ENCODE assay signal across 8 mouse cellular contexts in genomic region chr11:100425851-100426250, GRCm38 (mm10). TPM values are rescaled to one million over a fixed set of nuclear protein-coding genes. Genes with fewer than 3 reads are reported as not detected.
DNase-seq lines count a peak whose midpoint lies in the region; ATAC-seq and TF ChIP-seq lines count a peak whose summit lies in the region.

No protein-coding gene starts in this region.

- peak; percentile 83 for TF ChIP-seq CTCF in liver, embryonic 14.5 days (IDR thresholded peaks at IDR 0.05; ENCODE audit: low read depth)

- H3K36me3 ChIP-seq in heart, embryonic 12.5 days, result peaks cover 57% of the 10 kb centered on the region
- peaks cover 32% of the 10 kb centered on the region for H3K36me3 ChIP-seq in kidney, embryonic 16.5 days (ENCODE audit: insufficient read depth, low read length)
- no peaks in the 10 kb centered on the region for H3K36me3 ChIP-seq in liver, embryonic 14.5 days (replicated peaks; ENCODE audit: control insufficient read depth, insufficient read depth, low read depth)

- peak; percentile 48; the same call in 1 of the 2 replicates for ATAC-seq in heart, embryonic 12.5 days (ENCODE audit: insufficient number of reproducible peaks, low FRiP score)
- ATAC-seq in kidney, embryonic 16.5 days (ENCODE audit: low FRiP score, low TSS enrichment), result no peak
- ATAC-seq in liver, embryonic 14.5 days (ENCODE audit: insufficient read depth), result peak; percentile 62

- no peaks in the 10 kb centered on the region for H3K27me3 ChIP-seq in heart, embryonic 12.5 days (replicated peaks)
- H3K27me3 ChIP-seq in kidney, embryonic 16.5 days (ENCODE audit: insufficient read depth, low read length), result no peaks in the 10 kb centered on the region
- no peaks in the 10 kb centered on the region for H3K27me3 ChIP-seq in liver, embryonic 14.5 days (ENCODE audit: control insufficient read depth, insufficient read depth, low read length)

- peaks cover 42% of the 10 kb centered on the region for H3K4me1 ChIP-seq in heart, embryonic 12.5 days (replicated peaks)
- H3K4me1 ChIP-seq in kidney, embryonic 16.5 days (ENCODE audit: insufficient read depth, low read length), result peaks cover 12% of the 10 kb centered on the region
- H3K4me1 ChIP-seq in liver, embryonic 14.5 days (replicated peaks; ENCODE audit: control insufficient read depth in 2 of 2, insufficient read depth in 2 of 2, low read length in 1 of 2), result peaks cover 0 to 6% of the 10 kb centered on the region in 2 experiments; a peak in 1 of 4 replicates

- H3K4me3 ChIP-seq in heart, embryonic 12.5 days, result no peak overlapping the region
- H3K4me3 ChIP-seq in kidney, embryonic 16.5 days (ENCODE audit: low read length), result no peak overlapping the region
- H3K4me3 ChIP-seq in liver, embryonic 14.5 days (ENCODE audit: insufficient read depth in 1 of 2, low read depth in 2 of 2, low read length in 2 of 2), result no peak overlapping the region

- H3K9me3 ChIP-seq in heart, embryonic 12.5 days (replicated peaks), result no peaks in the 10 kb centered on the region
- no peaks in the 10 kb centered on the region for H3K9me3 ChIP-seq in kidney, embryonic 16.5 days (ENCODE audit: low read length)
- no peaks in the 10 kb centered on the region for H3K9me3 ChIP-seq in liver, embryonic 14.5 days (ENCODE audit: control insufficient read depth, low read length)

- H3K9ac ChIP-seq in heart, embryonic 12.5 days, result 0 out of 2 replicates have a peak overlapping the region, but pooled peaks have one; percentile 27
- H3K9ac ChIP-seq in kidney, embryonic 16.5 days (replicated peaks; ENCODE audit: low read length), result 0 out of 2 replicates have a peak overlapping the region, but pooled peaks have one; percentile 2
- no peak overlapping the region for H3K9ac ChIP-seq in liver, embryonic 14.5 days (replicated peaks)

- WGBS in heart, embryonic 12.5 days, result 9% methylated on average over 7 of the region's 7 CpGs
- WGBS in kidney, embryonic 16.5 days, result 27% methylated on average over 7 of the region's 7 CpGs
- 24% methylated on average over 7 of the region's 7 CpGs for WGBS in liver, embryonic 14.5 days (ENCODE audit: insufficient replicate concordance)

- no peak for TF ChIP-seq EP300 in liver, embryonic 14.5 days (IDR thresholded peaks at IDR 0.05; ENCODE audit: low read depth)

- no peak overlapping the region for H3K27ac ChIP-seq in heart, embryonic 12.5 days (ENCODE audit: poor library complexity, severe bottlenecking)
- H3K27ac ChIP-seq in kidney, embryonic 16.5 days (ENCODE audit: low read length), result no peak overlapping the region
- H3K27ac ChIP-seq in liver, embryonic 14.5 days, result no peak overlapping the region

- no peak overlapping the region for H3K4me2 ChIP-seq in heart, embryonic 12.5 days
- no peak overlapping the region for H3K4me2 ChIP-seq in kidney, embryonic 16.5 days (replicated peaks; ENCODE audit: low read depth, low read length)
- no peak overlapping the region for H3K4me2 ChIP-seq in liver, embryonic 14.5 days (ENCODE audit: low read depth)

- DNase-seq in A20 (ENCODE audit: low read depth, low spot score), result peak; percentile 82
- peak; percentile 94 for DNase-seq in NIH3T3 (ENCODE audit: low read depth)
- DNase-seq in cerebellum, postnatal 25 days, result peak; percentile 78 to 90
- DNase-seq in liver, embryonic 14.5 days (ENCODE audit: low read depth in 3 of 3, low spot score in 3 of 3), result peak; percentile 37 to 67 (median 48)
- DNase-seq in ovary, adult 18-20 months (ENCODE audit: low spot score), result peak; percentile 87
- peak; percentile 87 for DNase-seq in thymus, postnatal 4 days

RNA-seq across cellular contexts. Expression of gene Fkbp10, which starts 10.4 kb away (rescaled TPM):
- 114 and 124 TPM in 2 replicates for polyA plus RNA-seq in heart, embryonic 12.5 days (2016; fragmentation: Nextera tagmentation; extraction: Ambion mirVana)
- polyA plus RNA-seq in kidney, embryonic 16.5 days (2015; fragmentation: Nextera tagmentation; extraction: Ambion mirVana), result 157 and 159 TPM in 2 replicates
- 4.4 and 5.3 TPM in 2 replicates for polyA plus RNA-seq in liver, embryonic 14.5 days (2012; rRNA removed)
- polyA plus RNA-seq in liver, embryonic 14.5 days (2014; fragmentation: Nextera tagmentation; extraction: Ambion mirVana), result 5.0 and 6.3 TPM in 2 replicates

RNA-seq across cellular contexts. Expression of gene P3h4, which starts 11.2 kb away (rescaled TPM):
- polyA plus RNA-seq in heart, embryonic 12.5 days (2016; fragmentation: Nextera tagmentation; extraction: Ambion mirVana), result 69.7 and 78.3 TPM in 2 replicates
- 63.1 and 69.1 TPM in 2 replicates for polyA plus RNA-seq in kidney, embryonic 16.5 days (2015; fragmentation: Nextera tagmentation; extraction: Ambion mirVana)
- 2.5 and 2.8 TPM in 2 replicates for polyA plus RNA-seq in liver, embryonic 14.5 days (2012; rRNA removed)
- 2.8 and 3.9 TPM in 2 replicates for polyA plus RNA-seq in liver, embryonic 14.5 days (2014; fragmentation: Nextera tagmentation; extraction: Ambion mirVana)

RNA-seq across cellular contexts. Expression of gene Nt5c3b, which starts 15.8 kb away (rescaled TPM):
- polyA plus RNA-seq in heart, embryonic 12.5 days (2016; fragmentation: Nextera tagmentation; extraction: Ambion mirVana), result 101 and 104 TPM in 2 replicates
- 126 and 131 TPM in 2 replicates for polyA plus RNA-seq in kidney, embryonic 16.5 days (2015; fragmentation: Nextera tagmentation; extraction: Ambion mirVana)
- 10.2 and 13.0 TPM in 2 replicates for polyA plus RNA-seq in liver, embryonic 14.5 days (2012; rRNA removed)
- 15.5 and 16.3 TPM in 2 replicates for polyA plus RNA-seq in liver, embryonic 14.5 days (2014; fragmentation: Nextera tagmentation; extraction: Ambion mirVana)

RNA-seq across cellular contexts. Expression of gene Klhl10, which starts 15.9 kb away (rescaled TPM):
- polyA plus RNA-seq in heart, embryonic 12.5 days (2016; fragmentation: Nextera tagmentation; extraction: Ambion mirVana), result 0.65 and 0.76 TPM in 2 replicates
- 0.40 and 0.44 TPM in 2 replicates for polyA plus RNA-seq in kidney, embryonic 16.5 days (2015; fragmentation: Nextera tagmentation; extraction: Ambion mirVana)
- polyA plus RNA-seq in liver, embryonic 14.5 days (2012; rRNA removed), result 0.08 and 0.16 TPM in 2 replicates
- polyA plus RNA-seq in liver, embryonic 14.5 days (2014; fragmentation: Nextera tagmentation; extraction: Ambion mirVana), result 0.11 and 0.15 TPM in 2 replicates

RNA-seq across cellular contexts. Expression of gene Jup, which starts 28.3 kb away (rescaled TPM):
- 107 and 109 TPM in 2 replicates for polyA plus RNA-seq in heart, embryonic 12.5 days (2016; fragmentation: Nextera tagmentation; extraction: Ambion mirVana)
- 153 and 154 TPM in 2 replicates for polyA plus RNA-seq in kidney, embryonic 16.5 days (2015; fragmentation: Nextera tagmentation; extraction: Ambion mirVana)
- 8.5 and 10.5 TPM in 2 replicates for polyA plus RNA-seq in liver, embryonic 14.5 days (2012; rRNA removed)
- 8.6 and 9.6 TPM in 2 replicates for polyA plus RNA-seq in liver, embryonic 14.5 days (2014; fragmentation: Nextera tagmentation; extraction: Ambion mirVana)

Comparison
In these comparisons a context has a peak if more than half of its experiments do, and no peak if none do; other contexts are left out.
1. RNA of gene Fkbp10, which starts 10.4 kb away (polyA plus RNA-seq): 157 to 159 TPM in kidney, embryonic 16.5 days and 114 to 124 TPM in heart, embryonic 12.5 days; 4.4 to 6.3 TPM in liver, embryonic 14.5 days; every median in the first group is over 10 times any median in the second.
2. RNA of gene P3h4, which starts 11.2 kb away (polyA plus RNA-seq): 69.7 to 78.3 TPM in heart, embryonic 12.5 days and 63.1 to 69.1 TPM in kidney, embryonic 16.5 days; 2.5 to 3.9 TPM in liver, embryonic 14.5 days; every median in the first group is over 10 times any median in the second.
3. Peak in every context shown above with its lines, with median percentiles within 50 percentile points of each other: DNase-seq.